Mouse (Mus musculus) neural tube, embryonic 12.5 days (tissue): ENCODE results near the gene Zc3h7a. TPM values are rescaled to one million over a fixed set of nuclear protein-coding genes. Genes with fewer than 3 reads are reported as not detected.
A peak's percentile ranks its signal among the peaks of the same experiment; 100 is the strongest.
"Not testable (repeated sequence)": the region's sequence is repeated elsewhere in the genome, so short reads cannot be mapped to it uniquely, and the experiment has no call there.

Source experiments
- ATAC-seq: fragments of 200-750 bp; cut with Nextera tagmentation; 2 replicates; pipeline ENCODE4 v1.8.0; 2017; ENCODE audit warnings: low read depth, mild to moderate bottlenecking, moderate TSS enrichment, moderate library complexity; ENCODE audit not compliant: low FRiP score
- H3K27ac ChIP-seq: fragments of 300-500 bp; sonication (generic); 2 replicates; pipeline ENCODE4 v1.5.1; 2016
- H3K27me3 ChIP-seq: fragments of 300-500 bp; sonication (generic); replicated peaks from 2 replicates; pipeline ENCODE4 v1.6.1; 2016; ENCODE audit warnings: mild to moderate bottlenecking
- H3K36me3 ChIP-seq: fragments of 300-500 bp; sonication (generic); 2 replicates; pipeline ENCODE4 v1.6.1; 2016; ENCODE audit warnings: mild to moderate bottlenecking
- H3K4me1 ChIP-seq: fragments of 300-500 bp; sonication (generic); 2 replicates; pipeline ENCODE4 v1.6.1; 2016
- H3K4me2 ChIP-seq: fragments of 300-500 bp; sonication (generic); replicated peaks from 2 replicates; pipeline ENCODE4 v1.6.1; 2016; ENCODE audit warnings: mild to moderate bottlenecking
- H3K4me3 ChIP-seq: fragments of 300-500 bp; sonication (generic); 2 replicates; pipeline ENCODE4 v1.5.1; 2016
- H3K9ac ChIP-seq: fragments of 300-500 bp; sonication (generic); 2 replicates; pipeline ENCODE4 v1.6.1; 2016; ENCODE audit warnings: mild to moderate bottlenecking
- H3K9me3 ChIP-seq: fragments of 300-500 bp; sonication (generic); 2 replicates; pipeline ENCODE4 v1.6.1; 2016; ENCODE audit warnings: mild to moderate bottlenecking
- WGBS: fragments of 180-500 bp; shearing (Covaris S2); methylation state at CpG from one replicate; pipeline ENCODE4 v1.1.7; 2016; 5-methylcytosine and 5-hydroxymethylcytosine counted together
- polyA plus RNA-seq: library from polyadenylated mRNA; unstranded; fragments of >200 nt; fragmentation: Nextera tagmentation; extraction: Ambion mirVana; gene quantifications from 2 replicates; pipeline ENCODE4 v1.2.1, GENCODE M21; 2016

Gene Zc3h7a
- polyA plus RNA-seq, 1 experiment from 2014 or later = 105 TPM

DNA sequence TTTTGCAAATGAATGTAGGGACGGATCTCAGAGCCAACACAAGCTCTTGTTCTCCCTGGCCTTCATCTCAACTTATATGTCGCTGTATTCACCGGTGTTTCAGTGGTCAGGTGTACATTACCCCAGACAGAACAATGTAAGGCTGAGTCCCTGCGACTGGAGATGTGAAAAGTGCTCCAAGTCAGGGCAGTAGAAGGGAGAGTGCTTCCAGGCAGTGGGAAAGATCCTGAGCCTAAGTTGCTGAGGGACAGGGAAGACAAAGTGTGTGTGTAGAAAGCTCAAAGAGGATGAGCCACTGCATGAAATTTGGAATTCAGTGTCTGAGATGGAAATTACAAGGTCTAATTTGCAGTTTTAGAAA is 671 bp upstream of the Zc3h7a start:
- no peaks in the 10 kb centered on the region for H3K9me3 ChIP-seq
- H3K9ac ChIP-seq = peak overlapping the region; percentile 88; the same call in 1 of the 2 replicates
- no peaks in the 10 kb centered on the region for H3K27me3 ChIP-seq
- H3K4me1 ChIP-seq = peaks cover 22% of the 10 kb centered on the region; the same call in 1 of the 2 replicates
- H3K4me3 ChIP-seq = peak overlapping the region; percentile 86
- WGBS = 7% methylated on average over 4 of the region's 4 CpGs
- ATAC-seq = peak; percentile 0; the same call in 1 of the 2 replicates
- peak overlapping the region; percentile 88 for H3K4me2 ChIP-seq
- no peaks in the 10 kb centered on the region for H3K36me3 ChIP-seq
- H3K27ac ChIP-seq = no peak overlapping the region

DNA sequence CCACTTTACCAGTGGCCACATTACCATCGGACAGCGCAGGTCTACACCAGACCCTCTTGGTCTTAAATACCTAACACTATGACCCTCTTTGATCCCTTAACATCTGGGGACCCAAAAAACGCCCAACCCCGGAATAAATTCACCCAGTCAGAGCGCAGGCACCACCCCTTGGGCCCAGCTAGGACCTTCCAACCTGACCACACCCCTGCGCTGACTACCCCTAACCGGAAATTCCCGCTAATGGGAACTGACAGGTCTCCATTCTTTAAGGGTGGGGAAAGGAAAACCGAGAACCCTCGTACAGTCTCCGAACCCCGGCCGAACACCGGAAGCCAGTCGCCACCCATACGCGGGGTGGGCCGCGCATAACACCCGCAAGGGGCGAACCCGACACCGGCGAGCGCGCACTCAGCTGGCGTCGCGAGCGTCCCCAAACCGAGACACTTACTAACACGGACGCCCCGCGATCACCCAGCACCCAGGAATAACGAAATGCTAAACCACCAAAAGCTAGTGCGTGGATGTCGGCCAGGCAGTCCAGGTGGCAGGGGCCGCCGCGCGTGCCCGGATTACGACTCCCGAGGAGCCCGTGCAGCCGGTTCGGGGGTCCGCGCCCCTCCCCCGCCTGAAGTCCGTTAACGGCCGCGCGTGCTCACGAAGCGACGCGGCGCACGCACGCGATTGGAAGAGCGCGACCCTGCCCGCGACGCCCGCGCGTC is 545 bp downstream of the Zc3h7a start:
- peak overlapping the region; percentile 88 for H3K4me2 ChIP-seq
- WGBS = under 1% methylated on average over 72 of the region's 72 CpGs
- ATAC-seq = peak; percentile 64
- no peaks in the 10 kb centered on the region for H3K36me3 ChIP-seq
- no peaks in the 10 kb centered on the region for H3K27me3 ChIP-seq
- peaks cover 22% of the 10 kb centered on the region; the same call in 1 of the 2 replicates for H3K4me1 ChIP-seq
- peak overlapping the region; percentile 86 for H3K4me3 ChIP-seq
- no peaks in the 10 kb centered on the region for H3K9me3 ChIP-seq
- H3K27ac ChIP-seq = peak overlapping the region; percentile 77
- H3K9ac ChIP-seq = peak overlapping the region; percentile 88

DNA sequence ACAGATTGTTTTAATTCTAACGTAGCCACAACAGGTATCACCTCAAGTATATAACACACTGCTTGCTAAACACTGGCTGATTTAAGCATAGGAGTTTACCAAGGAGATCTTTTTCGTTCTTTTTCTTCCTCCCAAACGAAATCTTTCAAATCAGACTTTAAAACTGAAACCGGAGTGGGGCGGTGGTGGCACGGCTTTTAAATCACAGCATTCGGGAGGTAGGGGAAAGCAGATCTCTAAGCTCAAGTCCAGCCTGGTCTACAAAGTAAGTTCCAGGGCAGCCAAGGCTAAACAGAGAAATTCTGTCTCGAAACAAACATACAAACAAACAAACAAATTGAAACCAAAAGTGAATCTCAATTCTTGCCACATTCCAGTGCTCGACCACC is 1.1 kb downstream of the Zc3h7a start:
- Histone ChIP-seq H3K9me3 (no peaks in the 10 kb centered on the region), H3K4me2 (peak overlapping the region; percentile 88), H3K4me1 (peaks cover 22% of the 10 kb centered on the region; the same call in 1 of the 2 replicates), H3K4me3 (peak overlapping the region; percentile 86), H3K36me3 (no peaks in the 10 kb centered on the region), H3K9ac (peak overlapping the region; percentile 88), H3K27ac (no peak overlapping the region), H3K27me3 (no peaks in the 10 kb centered on the region)
- 14% methylated on average over 9 of the region's 9 CpGs for WGBS
- no peak for ATAC-seq

GRCm38 (mm10) chr16:11174671-11175081 is 1.5 kb downstream of the Zc3h7a start:
- H3K4me3 ChIP-seq = peak overlapping the region; percentile 86
- peaks cover 22% of the 10 kb centered on the region; the same call in 1 of the 2 replicates for H3K4me1 ChIP-seq
- peak overlapping the region; percentile 88; the same call in 1 of the 2 replicates for H3K9ac ChIP-seq
- no peak overlapping the region for H3K27ac ChIP-seq
- ATAC-seq = no peak
- H3K4me2 ChIP-seq = peak overlapping the region; percentile 88
- H3K27me3 ChIP-seq = no peaks in the 10 kb centered on the region
- no peaks in the 10 kb centered on the region for H3K36me3 ChIP-seq
- 11% methylated on average over 10 of the region's 10 CpGs for WGBS
- no peaks in the 10 kb centered on the region for H3K9me3 ChIP-seq

- H3K36me3 ChIP-seq = no peaks in the 10 kb centered on the region
- peaks cover 19% of the 10 kb centered on the region; the same call in 1 of the 2 replicates for H3K4me1 ChIP-seq
- H3K4me2 ChIP-seq = no peak overlapping the region
- H3K9ac ChIP-seq = no peak overlapping the region
- no peak overlapping the region for H3K27ac ChIP-seq
- 94% methylated on average over 6 of the region's 6 CpGs for WGBS
- H3K9me3 ChIP-seq = no peaks in the 10 kb centered on the region
- H3K4me3 ChIP-seq = no peak overlapping the region
- ATAC-seq = no peak
- no peaks in the 10 kb centered on the region for H3K27me3 ChIP-seq
Observed at GRCm38 (mm10) chr16:11171679-11172078, 4.5 kb downstream of the Zc3h7a start.

GRCm38 (mm10) chr16:11166431-11166830 is 9.8 kb downstream of the Zc3h7a start:
- H3K9me3 ChIP-seq = no peaks in the 10 kb centered on the region
- H3K4me2 ChIP-seq = no peak overlapping the region
- 94% methylated on average over 2 of the region's 2 CpGs for WGBS
- H3K27ac ChIP-seq = no peak overlapping the region
- H3K4me3 ChIP-seq = no peak overlapping the region
- ATAC-seq = no peak
- H3K36me3 ChIP-seq = peaks cover 15% of the 10 kb centered on the region
- no peaks in the 10 kb centered on the region for H3K27me3 ChIP-seq
- H3K9ac ChIP-seq = no peak overlapping the region
- H3K4me1 ChIP-seq = no peaks in the 10 kb centered on the region

DNA sequence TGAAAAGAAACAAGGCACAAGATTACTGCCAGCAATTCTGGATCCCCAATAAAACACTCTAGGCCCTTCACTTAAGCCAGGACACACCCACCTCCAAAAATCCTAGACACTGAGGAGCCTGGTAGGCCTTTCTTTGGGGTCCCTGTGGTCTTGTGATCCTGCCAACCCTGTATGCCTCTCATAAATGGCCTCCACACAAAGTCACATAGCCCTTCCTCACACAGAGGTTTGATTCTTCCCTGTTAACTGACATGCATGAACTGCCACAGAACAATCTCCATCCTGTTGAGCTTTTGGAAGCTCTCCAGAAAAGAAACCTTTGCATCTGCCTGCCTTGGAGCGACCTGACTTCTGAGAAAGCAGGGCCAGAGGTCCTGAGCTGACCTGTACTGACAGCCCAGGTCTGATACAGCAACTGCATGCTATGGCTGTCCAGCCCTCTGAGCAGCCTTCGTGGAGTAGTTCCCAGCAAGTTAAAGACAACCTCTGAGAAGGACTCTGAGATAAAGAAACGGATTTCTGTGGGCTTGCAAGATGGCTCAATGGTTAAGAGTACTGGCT is 11.4 kb downstream of the Zc3h7a start:
- Histone ChIP-seq H3K9ac (no peak overlapping the region), H3K4me3 (no peak overlapping the region), H3K27ac (no peak overlapping the region), H3K4me1 (no peaks in the 10 kb centered on the region), H3K36me3 (peaks cover 17% of the 10 kb centered on the region), H3K9me3 (no peaks in the 10 kb centered on the region), H3K4me2 (no peak overlapping the region), H3K27me3 (no peaks in the 10 kb centered on the region)
- no peak for ATAC-seq
- 81% methylated on average over 3 of the region's 3 CpGs for WGBS

DNA sequence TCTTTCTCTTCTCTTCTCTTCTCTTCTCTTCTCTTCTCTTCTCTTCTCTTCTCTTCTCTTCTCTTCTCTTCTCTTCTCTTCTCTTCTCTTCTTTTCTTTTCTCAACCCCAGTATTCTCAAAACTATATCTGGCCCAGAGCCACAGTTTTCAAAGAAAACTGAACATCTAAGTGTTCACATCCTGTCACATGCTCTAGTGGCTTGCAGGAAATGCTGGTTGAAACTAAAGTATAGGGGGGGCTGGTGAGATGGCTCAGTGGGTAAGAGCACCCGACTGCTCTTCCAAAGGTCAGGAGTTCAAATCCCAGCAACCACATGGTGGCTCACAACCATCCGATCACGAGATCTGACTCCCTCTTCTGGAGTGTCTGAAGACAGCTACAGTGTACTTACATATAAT is 18.5 kb downstream of the Zc3h7a start:
- not testable (repeated sequence) for ATAC-seq, H3K27me3 ChIP-seq, H3K4me2 ChIP-seq, H3K4me3 ChIP-seq, H3K4me1 ChIP-seq, H3K9me3 ChIP-seq, H3K27ac ChIP-seq, H3K9ac ChIP-seq
- WGBS = 75% methylated on average over 3 of the region's 3 CpGs
- H3K36me3 ChIP-seq = peaks cover 59% of the 10 kb centered on the region

DNA sequence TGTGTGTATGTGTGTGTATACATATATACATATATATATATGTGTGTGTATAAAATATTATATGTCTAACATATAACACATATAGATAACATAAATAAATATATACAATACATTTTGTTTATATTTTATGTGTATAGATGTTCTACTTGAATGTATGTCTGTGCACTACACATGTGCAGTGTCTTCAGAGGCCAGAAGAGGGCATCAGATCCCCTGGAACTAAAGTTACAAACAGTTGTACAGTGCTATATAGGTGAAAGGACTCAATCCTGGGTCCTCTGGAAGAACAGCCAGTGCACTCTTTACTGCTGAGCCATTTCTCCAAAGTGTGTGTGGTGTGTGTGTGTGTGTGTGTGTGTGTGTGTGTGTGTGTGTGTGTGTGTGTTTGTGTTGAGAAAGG is 21.7 kb downstream of the Zc3h7a start:
- no peak overlapping the region for H3K9ac ChIP-seq
- H3K4me1 ChIP-seq = no peaks in the 10 kb centered on the region
- peaks cover 8% of the 10 kb centered on the region; the same call in 1 of the 2 replicates for H3K9me3 ChIP-seq
- H3K27ac ChIP-seq = no peak overlapping the region
- no peaks in the 10 kb centered on the region for H3K27me3 ChIP-seq
- no peak overlapping the region for H3K4me2 ChIP-seq
- ATAC-seq = no peak
- H3K36me3 ChIP-seq = peaks cover 54% of the 10 kb centered on the region
- H3K4me3 ChIP-seq = no peak overlapping the region

DNA sequence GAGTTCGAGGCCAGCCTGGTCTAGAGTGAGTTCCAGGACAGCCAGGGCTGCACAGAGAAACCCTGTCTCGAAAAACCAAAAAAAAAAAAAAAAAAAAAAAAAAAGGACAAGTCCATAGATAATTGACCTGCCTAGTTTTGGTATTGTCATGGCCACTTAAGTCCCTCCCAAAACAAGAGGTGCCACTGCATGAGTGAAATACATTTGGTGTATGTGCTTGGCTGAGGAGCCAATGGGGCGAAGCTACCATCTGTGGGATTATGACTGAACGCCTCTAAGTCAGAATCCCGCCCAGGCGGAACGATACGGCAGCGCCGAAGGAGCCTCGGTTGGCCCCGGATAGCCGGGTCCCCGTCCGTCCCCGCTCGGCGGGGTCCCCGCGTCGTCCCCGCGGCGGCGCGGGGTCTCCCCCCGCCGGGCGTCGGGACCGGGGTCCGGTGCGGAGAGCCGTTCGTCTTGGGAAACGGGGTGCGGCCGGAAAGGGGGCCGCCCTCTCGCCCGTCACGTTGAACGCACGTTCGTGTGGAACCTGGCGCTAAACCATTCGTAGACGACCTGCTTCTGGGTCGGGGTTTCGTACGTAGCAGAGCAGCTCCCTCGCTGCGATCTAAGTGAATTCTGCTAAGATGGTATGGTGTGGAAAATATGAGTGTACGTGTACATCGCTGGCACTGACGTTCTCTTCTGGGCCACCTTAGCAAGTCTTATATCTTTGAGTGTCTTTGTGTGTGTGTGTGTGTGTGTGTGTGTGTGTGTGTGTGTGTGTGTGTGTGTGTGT is 32.3 kb downstream of the Zc3h7a start:
- H3K4me3 ChIP-seq, H3K27me3 ChIP-seq, H3K9me3 ChIP-seq, H3K9ac ChIP-seq, ATAC-seq, H3K4me1 ChIP-seq, H3K4me2 ChIP-seq, H3K27ac ChIP-seq: not testable (repeated sequence)
- WGBS = 14% methylated on average over 56 of the region's 56 CpGs
- H3K36me3 ChIP-seq = peaks cover 48% of the 10 kb centered on the region

GRCm38 (mm10) chr16:11134348-11135344 is 41.5 kb downstream of the Zc3h7a start, which contains the start of gene Txndc11:
Gene Txndc11, minus strand, starts transcription at chr16:11134650.
- no peaks in the 10 kb centered on the region for H3K27me3 ChIP-seq
- H3K36me3 ChIP-seq = peaks cover 15% of the 10 kb centered on the region
- H3K9me3 ChIP-seq = no peaks in the 10 kb centered on the region
- WGBS = under 1% methylated on average over 80 of the region's 80 CpGs
- peak within 1 kb of the TSS; percentile 93 for H3K9ac ChIP-seq
- H3K4me1 ChIP-seq = peaks cover 28% of the 10 kb centered on the region
- peak within 1 kb of the TSS; percentile 75 for H3K27ac ChIP-seq
- peak within 1 kb of the TSS; percentile 85 for H3K4me2 ChIP-seq
- peak within 1 kb of the TSS; percentile 95 for H3K4me3 ChIP-seq
- ATAC-seq = peak; percentile 99
